Mouse (Mus musculus) testis, postnatal 14 days (tissue): Measurements from ENCODE around the gene Morf4l1.

ENCODE experiments used
- DNase-seq: peaks from one replicate; pipeline ENCODE4 v3.0.0; 2021; ENCODE audit warnings: low spot score

The Morf4l1 gene

DNA sequence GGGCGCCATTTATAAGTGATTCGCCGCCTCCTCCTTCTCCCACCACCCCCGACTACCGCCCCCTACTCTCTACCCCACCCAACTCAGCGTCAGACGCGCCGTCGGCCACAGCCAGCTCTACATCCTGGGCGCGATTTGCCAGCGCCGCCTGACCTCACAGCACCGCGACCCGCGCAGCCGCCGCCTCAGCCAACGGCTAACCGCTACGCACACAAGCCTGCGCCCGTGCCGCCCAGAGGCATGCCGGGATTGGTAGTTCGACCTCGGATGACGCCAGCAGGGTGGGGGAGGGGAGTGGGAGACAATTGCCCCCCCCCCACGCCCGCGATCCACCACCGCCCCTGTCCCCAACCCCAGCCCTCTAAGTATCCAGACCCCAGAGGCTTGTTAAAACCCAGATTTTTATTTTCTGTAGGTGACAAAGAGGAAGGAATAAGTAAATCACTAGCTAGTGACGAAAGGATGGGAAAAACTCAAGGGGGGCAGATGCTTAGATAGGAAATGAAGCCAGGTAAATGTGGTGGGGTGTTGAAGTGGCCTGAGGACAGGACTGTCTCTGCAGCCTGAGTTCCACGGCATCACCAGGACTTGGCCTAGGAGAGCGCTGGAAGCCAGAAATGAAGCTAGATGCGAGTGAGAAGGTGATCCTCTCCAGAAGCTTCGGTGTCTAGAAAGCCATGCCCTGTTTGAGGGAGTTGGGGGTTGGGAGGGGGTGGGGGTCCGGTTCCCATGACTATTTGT lies at the start of gene Morf4l1:
Gene Morf4l1 (minus strand): TSS at position 208 of the 741 bp plus-strand sequence.
- DNase-seq = peak; percentile 99

DNA sequence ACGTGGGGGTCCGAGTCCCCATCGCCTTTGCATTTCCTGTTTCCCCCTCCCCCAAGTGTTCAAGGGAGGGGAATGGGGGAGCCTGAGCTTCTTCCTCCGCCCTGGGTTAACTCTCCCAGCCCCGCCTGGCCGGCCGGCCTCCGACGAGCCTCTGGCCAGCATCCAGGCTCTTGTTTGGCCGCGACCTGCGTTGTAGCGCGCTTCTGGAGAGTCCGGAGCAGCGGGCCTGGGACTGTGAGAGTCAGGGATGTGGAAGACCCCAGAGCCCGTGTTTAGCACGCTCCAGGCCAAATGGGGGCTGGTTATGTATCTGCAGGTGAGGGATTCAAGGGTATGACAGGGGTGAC lies 49.1 kb upstream of the Morf4l1 start:
- DNase-seq = no peak

- peak; percentile 30 for DNase-seq
These were observed 48.6 kb upstream of the Morf4l1 start, which contains the start of gene Adamts7 for GRCm38 (mm10) chr9:90162926-90163748. Gene Adamts7 (plus strand): TSS chr9:90163069.

GRCm38 (mm10) chr9:90162243-90162925 lies 47.8 kb upstream of the Morf4l1 start:
- DNase-seq = peak; percentile 51

DNA sequence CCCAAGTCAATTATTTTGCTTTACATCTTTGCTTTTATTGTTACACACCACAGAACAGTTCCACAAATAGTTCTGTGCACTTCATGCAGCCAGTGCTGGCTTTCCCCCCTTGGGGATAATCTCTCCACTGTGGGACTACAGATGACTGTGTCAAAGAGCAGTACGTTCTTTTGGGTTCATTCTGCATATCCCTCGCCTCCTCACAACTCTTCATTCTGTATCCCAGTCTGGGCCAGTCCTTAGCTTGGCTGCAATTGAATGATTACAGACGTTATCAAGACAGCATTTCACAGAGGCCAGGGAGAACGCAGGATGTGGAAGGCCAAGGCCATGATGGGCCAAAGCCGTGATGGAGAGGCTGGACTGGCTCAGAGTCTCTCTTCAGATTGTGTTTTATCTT lies 32.3 kb upstream of the Morf4l1 start:
- no peak for DNase-seq

DNA sequence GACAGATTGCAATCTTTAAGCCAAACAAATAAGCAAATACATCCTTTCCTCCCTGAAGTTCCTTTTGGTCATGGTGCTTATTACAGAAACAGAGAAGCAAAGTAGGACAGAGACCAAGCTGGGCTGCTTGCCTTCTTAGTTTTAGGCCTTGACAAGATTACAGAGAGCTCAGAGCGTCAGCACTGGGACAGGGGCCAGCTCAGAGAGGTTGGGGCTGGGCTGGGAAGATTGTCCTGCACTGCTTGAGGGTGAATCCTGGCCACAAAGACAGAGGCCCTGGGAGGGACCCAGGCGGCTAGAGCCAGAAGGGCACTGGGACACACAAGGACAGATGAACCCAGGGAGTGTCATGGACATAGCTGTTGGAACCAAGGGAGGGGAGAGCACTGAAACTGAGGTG lies 31.2 kb upstream of the Morf4l1 start:
- DNase-seq = peak; percentile 72

- no peak for DNase-seq
These were observed 22.0 kb upstream of the Morf4l1 start for GRCm38 (mm10) chr9:90136678-90136965.

- no peak for DNase-seq
These were observed 21.5 kb upstream of the Morf4l1 start for GRCm38 (mm10) chr9:90135963-90136677.

GRCm38 (mm10) chr9:90135466-90135865 lies 20.9 kb upstream of the Morf4l1 start:
- DNase-seq = no peak

- DNase-seq = no peak
These were observed 19.2 kb upstream of the Morf4l1 start for GRCm38 (mm10) chr9:90133562-90134355.

DNA sequence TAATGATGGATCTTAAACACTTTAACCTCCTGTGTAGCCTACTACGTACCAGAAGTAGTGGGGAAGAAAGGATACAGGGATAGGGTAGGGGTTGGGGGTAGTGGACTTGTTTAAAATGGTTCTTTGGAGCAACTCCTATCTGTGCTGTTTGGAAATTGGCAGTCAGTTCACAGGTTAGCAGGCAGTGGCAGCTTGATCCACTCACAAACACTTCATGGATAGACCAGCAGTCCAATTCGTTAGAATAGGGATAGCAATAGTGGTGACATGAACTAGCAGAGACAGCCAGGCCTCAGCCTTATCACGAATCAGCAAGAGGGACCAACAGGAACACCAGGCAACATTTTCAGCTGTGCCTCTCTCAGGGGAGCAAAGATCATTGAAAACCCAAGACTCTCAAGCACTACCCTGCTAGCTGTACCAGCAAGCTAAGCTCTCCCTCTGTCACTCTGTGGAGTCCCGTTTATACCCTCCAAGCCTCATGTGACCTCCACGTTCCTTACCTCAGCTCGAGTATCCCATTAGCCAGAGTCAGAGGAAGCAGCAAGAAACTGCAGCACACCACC lies 14.1 kb upstream of the Morf4l1 start:
- DNase-seq = no peak

- no peak for DNase-seq
These were observed 12.6 kb upstream of the Morf4l1 start for GRCm38 (mm10) chr9:90127146-90127545.

DNA sequence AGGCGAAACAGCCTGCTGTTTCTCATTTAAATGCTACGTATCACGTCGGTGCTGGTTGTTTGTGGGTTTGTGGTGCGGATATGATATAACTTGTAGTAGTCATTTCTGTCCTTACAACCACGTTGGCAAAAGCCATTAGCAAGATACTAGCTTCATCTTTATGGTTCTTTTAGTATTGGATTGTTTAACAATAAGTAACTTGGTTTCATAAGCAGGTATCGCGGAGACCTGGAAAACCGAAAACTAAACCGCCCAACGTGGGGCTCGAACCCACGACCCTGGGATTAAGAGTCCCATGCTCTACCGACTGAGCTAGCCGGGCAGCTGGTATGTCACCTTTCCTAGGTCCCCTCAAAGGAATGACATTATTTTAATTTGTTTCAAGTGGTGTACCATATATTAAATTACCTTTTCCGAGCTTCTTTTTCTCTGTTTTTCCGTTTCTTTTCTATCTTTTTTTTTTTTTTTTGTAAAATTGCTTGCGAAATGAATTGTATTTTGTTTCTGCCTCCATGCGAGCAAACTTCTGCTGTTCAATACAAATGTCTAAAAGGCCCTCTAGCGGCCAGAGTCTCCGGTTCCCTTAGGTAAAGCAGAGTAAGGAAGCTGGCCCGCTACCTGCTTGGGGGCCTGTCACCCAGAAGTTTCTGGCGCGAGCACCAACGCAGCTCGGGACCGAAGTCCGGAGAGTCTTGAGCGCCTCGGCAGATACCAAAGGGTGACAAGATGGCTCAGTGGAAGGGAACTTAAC lies 11.9 kb upstream of the Morf4l1 start:
- peak; percentile 71 for DNase-seq

- no peak for DNase-seq
These were observed 11.0 kb upstream of the Morf4l1 start for GRCm38 (mm10) chr9:90125416-90126099.

GRCm38 (mm10) chr9:90124873-90125245 lies 10.3 kb upstream of the Morf4l1 start:
- DNase-seq = no peak

GRCm38 (mm10) chr9:90124156-90124872 lies 9.7 kb upstream of the Morf4l1 start:
- DNase-seq = no peak

- peak; percentile 64 for DNase-seq
These were observed 7.7 kb upstream of the Morf4l1 start for GRCm38 (mm10) chr9:90122246-90122740.

- DNase-seq = no peak
These were observed 2.7 kb upstream of the Morf4l1 start for GRCm38 (mm10) chr9:90117234-90117633.

DNA sequence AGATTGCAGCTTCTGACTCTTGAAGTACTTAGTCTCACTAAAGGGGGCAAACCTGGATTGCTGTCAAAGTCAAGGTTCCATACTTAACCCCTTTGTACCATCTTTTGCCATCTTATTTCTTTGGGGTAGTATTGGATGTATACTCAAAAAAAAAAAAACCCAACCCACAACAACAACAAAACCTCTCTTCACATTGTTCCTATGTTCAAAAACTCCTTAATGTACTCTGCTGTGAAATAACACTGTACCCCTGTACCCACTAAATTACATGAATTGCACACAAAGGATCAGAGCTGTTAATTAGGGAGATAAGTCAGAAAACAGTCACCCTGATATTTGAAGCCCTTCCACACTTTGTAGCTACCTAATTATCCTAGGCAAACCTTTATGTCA lies 730 bp upstream of the Morf4l1 start:
- no peak for DNase-seq
